Mouse (Mus musculus): ENCODE measurements around the gene Entr1. TPM values are rescaled to one million over a fixed set of nuclear protein-coding genes. Genes with fewer than 3 reads are reported as not detected.

Gene Entr1
- 72.4 and 89.7 TPM in 2 replicates for polyA plus RNA-seq (2012; rRNA removed)

- DNase-seq (ENCODE audit: low read depth, low spot score) = no peak
- 1% methylated on average over 60 of the region's 60 CpGs for WGBS
Observed at GRCm38 (mm10) chr2:26389154-26389690, at the start of gene Entr1, which contains the start of gene Pmpca. Gene Entr1, minus strand, starts transcription at chr2:26389316. Gene Pmpca, plus strand, starts transcription at chr2:26389339.

GRCm38 (mm10) chr2:26438373-26438772 is 49.3 kb upstream of the Entr1 start:
- WGBS = 83% methylated on average over 7 of the region's 7 CpGs
- no peak for DNase-seq (ENCODE audit: low read depth, low spot score)

GRCm38 (mm10) chr2:26437221-26437620 is 48.1 kb upstream of the Entr1 start:
- no peak for DNase-seq (ENCODE audit: low read depth, low spot score)
- WGBS = 61% methylated on average over 4 of the region's 4 CpGs

GRCm38 (mm10) chr2:26434791-26435572 is 45.9 kb upstream of the Entr1 start:
- WGBS = 87% methylated on average over 7 of the region's 7 CpGs
- DNase-seq (ENCODE audit: low read depth, low spot score) = no peak

GRCm38 (mm10) chr2:26429851-26430250 is 40.7 kb upstream of the Entr1 start:
- DNase-seq (ENCODE audit: low read depth, low spot score) = no peak

GRCm38 (mm10) chr2:26424541-26424940 is 35.4 kb upstream of the Entr1 start:
- WGBS = 97% methylated on average over 2 of the region's 2 CpGs
- no peak for DNase-seq (ENCODE audit: low read depth, low spot score)

More at GRCm38 (mm10) chr2:26429851-26430250, 40.7 kb upstream of the Entr1 start:
- WGBS = 95% methylated on average over 5 of the region's 5 CpGs

GRCm38 (mm10) chr2:26423086-26423485 is 34.0 kb upstream of the Entr1 start:
- DNase-seq (ENCODE audit: low read depth, low spot score) = no peak

GRCm38 (mm10) chr2:26421969-26422368 is 32.9 kb upstream of the Entr1 start:
- 100% methylated on average over 2 of the region's 2 CpGs for whole genome bisulfite sequencing

More at GRCm38 (mm10) chr2:26423086-26423485, 34.0 kb upstream of the Entr1 start:
- WGBS = 58% methylated on average over 1 of the region's 1 CpGs

GRCm38 (mm10) chr2:26418120-26418519 is 29.0 kb upstream of the Entr1 start:
- 59% methylated on average over 1 of the region's 1 CpGs for WGBS

More at GRCm38 (mm10) chr2:26421969-26422368, 32.9 kb upstream of the Entr1 start:
- no peak for DNase-seq (ENCODE audit: low read depth, low spot score)

GRCm38 (mm10) chr2:26417066-26417465 is 27.9 kb upstream of the Entr1 start:
- DNase-seq (ENCODE audit: low read depth, low spot score) = no peak

More at GRCm38 (mm10) chr2:26418120-26418519, 29.0 kb upstream of the Entr1 start:
- DNase-seq (ENCODE audit: low read depth, low spot score) = no peak

- DNase-seq (ENCODE audit: low read depth, low spot score) = no peak
Observed at GRCm38 (mm10) chr2:26410931-26411411, 21.9 kb upstream of the Entr1 start.

GRCm38 (mm10) chr2:26410091-26410490 is 21.0 kb upstream of the Entr1 start:
- WGBS = 79% methylated on average over 5 of the region's 5 CpGs

More at GRCm38 (mm10) chr2:26410931-26411411, 21.9 kb upstream of the Entr1 start:
- WGBS = 60% methylated on average over 5 of the region's 5 CpGs

GRCm38 (mm10) chr2:26409362-26409761 is 20.2 kb upstream of the Entr1 start:
- no peak for DNase-seq (ENCODE audit: low read depth, low spot score)
- 59% methylated on average over 3 of the region's 3 CpGs for WGBS

More at GRCm38 (mm10) chr2:26410091-26410490, 21.0 kb upstream of the Entr1 start:
- DNase-seq (ENCODE audit: low read depth, low spot score) = no peak

- peak; percentile 84 for DNase-seq (ENCODE audit: low read depth, low spot score)
- WGBS = under 1% methylated on average over 57 of the region's 57 CpGs
Observed at GRCm38 (mm10) chr2:26408515-26409356, 19.6 kb upstream of the Entr1 start, which contains the start of gene Inpp5e. Gene Inpp5e, minus strand, starts transcription at chr2:26409203.

- no peak for DNase-seq (ENCODE audit: low read depth, low spot score)
- WGBS = 80% methylated on average over 8 of the region's 8 CpGs
Observed at GRCm38 (mm10) chr2:26403306-26403705, 14.2 kb upstream of the Entr1 start.

- 82% methylated on average over 1 of the region's 1 CpGs for WGBS
- DNase-seq (ENCODE audit: low read depth, low spot score) = no peak
Observed at GRCm38 (mm10) chr2:26402265-26402664, 13.1 kb upstream of the Entr1 start.

- no peak for DNase-seq (ENCODE audit: low read depth, low spot score)
- WGBS = 84% methylated on average over 4 of the region's 4 CpGs
Observed at GRCm38 (mm10) chr2:26401023-26401422, 11.9 kb upstream of the Entr1 start.

GRCm38 (mm10) chr2:26400296-26400695 is 11.2 kb upstream of the Entr1 start:
- no peak for DNase-seq (ENCODE audit: low read depth, low spot score)
- WGBS = 89% methylated on average over 5 of the region's 5 CpGs

- 72% methylated on average over 5 of the region's 5 CpGs for WGBS
- no peak for DNase-seq (ENCODE audit: low read depth, low spot score)
Observed at GRCm38 (mm10) chr2:26399647-26400046, 10.5 kb upstream of the Entr1 start.

GRCm38 (mm10) chr2:26398978-26399377 is 9.9 kb upstream of the Entr1 start:
- DNase-seq (ENCODE audit: low read depth, low spot score) = no peak
- 88% methylated on average over 8 of the region's 8 CpGs for WGBS

Measured in large intestine, adult 2 months (tissue).